Mouse (Mus musculus) layer of hippocampus, adult 2 months (tissue): ENCODE results near the gene Traf2. TPM values are rescaled to one million over a fixed set of nuclear protein-coding genes. Genes with fewer than 3 reads are reported as not detected.
A peak's percentile ranks its signal among the peaks of the same experiment; 100 is the strongest.

Source experiments
- DNase-seq, 2 experiments: peaks; one replicate each; pipeline ENCODE4 v3.0.0; 2022; ENCODE audit warnings: low spot score in 2 of 2
- H3K27ac ChIP-seq: fragments of 200-600 bp; 2 replicates; pipeline ENCODE4 v1.8.1; 2022
- H3K4me3 ChIP-seq: fragments of 200-600 bp; 2 replicates; pipeline ENCODE4 v1.8.1; 2022; ENCODE audit warnings: mild to moderate bottlenecking
- CTCF ChIP-seq: fragments of 200-600 bp; conservative IDR thresholded peaks from 2 replicates; pipeline ENCODE4 v1.8.1; 2022; ENCODE audit warnings: antibody characterized with exemption, mild to moderate bottlenecking, moderate library complexity
- total RNA-seq, 2 experiments: library from RNA; stranded (reverse); gene quantifications; 2 replicates each; pipeline ENCODE4 v1.2.3; 2021

The Traf2 gene
- total RNA-seq, 2 experiments from 2014 or later: 10.9 to 12.0 TPM

- DNase-seq: no peak
- H3K27ac ChIP-seq: no peak overlapping the region
- H3K4me3 ChIP-seq: no peak overlapping the region
- TF ChIP-seq CTCF: peak; percentile 49
These were observed 39.8 kb downstream of the Traf2 start for GRCm38 (mm10) chr2:25506964-25507363.

- Histone ChIP-seq H3K4me3 (no peak overlapping the region), H3K27ac (no peak overlapping the region)
- no peak for DNase-seq
- TF ChIP-seq CTCF: no peak
These were observed 40.9 kb downstream of the Traf2 start for GRCm38 (mm10) chr2:25505860-25506259.

GRCm38 (mm10) chr2:25505000-25505399, 41.7 kb downstream of the Traf2 start:
- DNase-seq: no peak
- H3K4me3 ChIP-seq: no peak overlapping the region
- H3K27ac ChIP-seq: no peak overlapping the region
- no peak for TF ChIP-seq CTCF

- Histone ChIP-seq H3K4me3 (no peak overlapping the region), H3K27ac (no peak overlapping the region)
- TF ChIP-seq CTCF: no peak
- DNase-seq: no peak
These were observed 42.2 kb downstream of the Traf2 start for GRCm38 (mm10) chr2:25504538-25504937.

- Histone ChIP-seq H3K4me3 (no peak overlapping the region), H3K27ac (no peak overlapping the region)
- no peak for TF ChIP-seq CTCF
- DNase-seq: no peak
These were observed 44.0 kb downstream of the Traf2 start for GRCm38 (mm10) chr2:25502726-25503125.

- TF ChIP-seq CTCF: peak; percentile 34
- Histone ChIP-seq H3K27ac (peak within 1 kb of the TSS; percentile 96), H3K4me3 (peak within 1 kb of the TSS; percentile 68)
- DNase-seq: no peak
These were observed 44.9 kb downstream of the Traf2 start, which contains the start of gene C8g for GRCm38 (mm10) chr2:25501593-25502486. Gene C8g, minus strand, starts transcription at chr2:25501719.

GRCm38 (mm10) chr2:25500576-25501405, 45.9 kb downstream of the Traf2 start, which contains the start of gene Fbxw5:
Gene Fbxw5, plus strand, starts transcription at chr2:25500750.
- no peak for TF ChIP-seq CTCF
- H3K4me3 ChIP-seq: peak within 1 kb of the TSS; percentile 68
- peak; percentile 75 to 88 for DNase-seq
- H3K27ac ChIP-seq: peak within 1 kb of the TSS; percentile 96

GRCm38 (mm10) chr2:25500071-25500575, 46.6 kb downstream of the Traf2 start:
- DNase-seq: no peak
- H3K27ac ChIP-seq: peak overlapping the region; percentile 90
- peak overlapping the region; percentile 68 for H3K4me3 ChIP-seq
- no peak for TF ChIP-seq CTCF

- H3K4me3 ChIP-seq: no peak overlapping the region
- no peak overlapping the region for H3K27ac ChIP-seq
- no peak for DNase-seq
- 0 out of 2 replicates have a peak, but pooled peaks have one; percentile 12 for TF ChIP-seq CTCF
These were observed 47.9 kb downstream of the Traf2 start for GRCm38 (mm10) chr2:25498622-25499478.

- DNase-seq: no peak
- no peak for TF ChIP-seq CTCF
- H3K27ac ChIP-seq: 0 out of 2 replicates have a peak overlapping the region, but pooled peaks have one; percentile 18
- no peak overlapping the region for H3K4me3 ChIP-seq
These were observed 48.7 kb downstream of the Traf2 start for GRCm38 (mm10) chr2:25497846-25498575.

GRCm38 (mm10) chr2:25496462-25496861, 50.3 kb downstream of the Traf2 start:
- TF ChIP-seq CTCF: peak; percentile 80
- Histone ChIP-seq H3K4me3 (no peak overlapping the region), H3K27ac (no peak overlapping the region)
- no peak for DNase-seq
